Mouse (Mus musculus) E14TG2a.4 (cell line): ENCODE measurements around the gene Dtd2.

Experiments
- H3K27me3 ChIP-seq: 2 replicates; pipeline ENCODE4 v1.6.1; 2014; ENCODE audit warnings: low read length, control low read depth; ENCODE audit not compliant: insufficient read depth
- H3K36me3 ChIP-seq: 2 replicates; pipeline ENCODE4 v1.6.1; 2014; ENCODE audit warnings: low read length, control low read depth; ENCODE audit not compliant: insufficient read depth
- H3K4me1 ChIP-seq: replicated peaks from 2 replicates; pipeline ENCODE4 v1.6.1; 2014; ENCODE audit warnings: low read depth, low read length, control low read depth
- H3K4me3 ChIP-seq: replicated peaks from 2 replicates; pipeline ENCODE4 v1.5.1; 2014; ENCODE audit warnings: mild to moderate bottlenecking, low read length
- H3K9me3 ChIP-seq: 2 replicates; pipeline ENCODE4 v1.6.1; 2014; ENCODE audit warnings: low read length, control low read depth
- CTCF ChIP-seq: conservative IDR thresholded peaks from 2 replicates; pipeline ENCODE4 v1.5.1; 2014; ENCODE audit warnings: low read length
- NANOG ChIP-seq: IDR thresholded peaks from 2 replicates; pipeline ENCODE4 v1.6.1; 2014; ENCODE audit warnings: borderline replicate concordance, low read length, mixed read lengths
- POU5F1 ChIP-seq: IDR thresholded peaks from 2 replicates; pipeline ENCODE4 v1.6.1; 2014; ENCODE audit warnings: low read length, borderline replicate concordance

Gene Dtd2

GRCm38 (mm10) chr12:51945331-51945730 lies 61.0 kb downstream of the Dtd2 start:
- TF ChIP-seq CTCF = no peak
- no peak for TF ChIP-seq NANOG
- TF ChIP-seq POU5F1 = no peak
- peaks cover 12% of the 10 kb centered on the region; the same call in 1 of the 2 replicates for H3K4me1 ChIP-seq
- H3K27me3 ChIP-seq = no peaks in the 10 kb centered on the region
- H3K36me3 ChIP-seq = peaks cover 44% of the 10 kb centered on the region
- H3K4me3 ChIP-seq = no peak overlapping the region
- H3K9me3 ChIP-seq = no peaks in the 10 kb centered on the region

GRCm38 (mm10) chr12:51939848-51940247 lies 66.5 kb downstream of the Dtd2 start:
- Histone ChIP-seq H3K4me1 (no peaks in the 10 kb centered on the region), H3K27me3 (no peaks in the 10 kb centered on the region), H3K4me3 (no peak overlapping the region), H3K36me3 (peaks cover 35% of the 10 kb centered on the region), H3K9me3 (no peaks in the 10 kb centered on the region)
- TF ChIP-seq POU5F1 = no peak
- no peak for TF ChIP-seq CTCF
- TF ChIP-seq NANOG = no peak
